Mouse (Mus musculus): ENCODE data around the gene Lonp2.

The Lonp2 gene

GRCm38 (mm10) chr8:86623911-86624731, at the start of gene Lonp2:
Gene Lonp2 (plus strand): TSS chr8:86624043.
- peak; percentile 98 for DNase-seq

GRCm38 (mm10) chr8:86577547-86577946, 46.3 kb upstream of the Lonp2 start:
- no peak for DNase-seq

GRCm38 (mm10) chr8:86578076-86578475, 45.8 kb upstream of the Lonp2 start:
- DNase-seq, result peak; percentile 82

- DNase-seq, result no peak
Observed at GRCm38 (mm10) chr8:86578693-86579092, 45.1 kb upstream of the Lonp2 start.

- DNase-seq, result no peak
Observed at GRCm38 (mm10) chr8:86580458-86580857, 43.4 kb upstream of the Lonp2 start, which contains the start of gene Abcc12. Gene Abcc12 (minus strand): TSS chr8:86580686.

- DNase-seq, result no peak
Observed at GRCm38 (mm10) chr8:86581921-86582331, 41.9 kb upstream of the Lonp2 start.

- peak; percentile 82 for DNase-seq
Observed at GRCm38 (mm10) chr8:86585118-86585517, 38.7 kb upstream of the Lonp2 start.

GRCm38 (mm10) chr8:86585532-86585931, 38.3 kb upstream of the Lonp2 start:
- peak; percentile 79 for DNase-seq

- DNase-seq, result no peak
Observed at GRCm38 (mm10) chr8:86586058-86586457, 37.8 kb upstream of the Lonp2 start.

GRCm38 (mm10) chr8:86586642-86587041, 37.2 kb upstream of the Lonp2 start:
- DNase-seq, result no peak

- DNase-seq, result no peak
Observed at GRCm38 (mm10) chr8:86588338-86588737, 35.5 kb upstream of the Lonp2 start.

- no peak for DNase-seq
Observed at GRCm38 (mm10) chr8:86593099-86593498, 30.7 kb upstream of the Lonp2 start.

GRCm38 (mm10) chr8:86594159-86594796, 29.6 kb upstream of the Lonp2 start:
- DNase-seq, result no peak

- no peak for DNase-seq
Observed at GRCm38 (mm10) chr8:86595671-86596070, 28.2 kb upstream of the Lonp2 start.

- DNase-seq, result no peak
Observed at GRCm38 (mm10) chr8:86597681-86598080, 26.2 kb upstream of the Lonp2 start.

GRCm38 (mm10) chr8:86599299-86599698, 24.5 kb upstream of the Lonp2 start:
- no peak for DNase-seq

GRCm38 (mm10) chr8:86600311-86600710, 23.5 kb upstream of the Lonp2 start:
- DNase-seq, result no peak

- no peak for DNase-seq
Observed at GRCm38 (mm10) chr8:86603174-86603573, 20.7 kb upstream of the Lonp2 start.

GRCm38 (mm10) chr8:86604676-86605075, 19.2 kb upstream of the Lonp2 start:
- no peak for DNase-seq

GRCm38 (mm10) chr8:86613798-86614197, 10.0 kb upstream of the Lonp2 start:
- DNase-seq, result no peak

GRCm38 (mm10) chr8:86615095-86615769, 8.6 kb upstream of the Lonp2 start:
- no peak for DNase-seq

GRCm38 (mm10) chr8:86617759-86618387, 6.0 kb upstream of the Lonp2 start:
- no peak for DNase-seq

- no peak for DNase-seq
Observed at GRCm38 (mm10) chr8:86623551-86623910, 312 bp upstream of the Lonp2 start.

Measured in layer of hippocampus, adult 9-11 months (tissue).